Mouse (Mus musculus) heart, embryonic 14.5 days (tissue): ENCODE measurements around the gene Pnn. TPM values are rescaled to one million over a fixed set of nuclear protein-coding genes. Genes with fewer than 3 reads are reported as not detected.

Experiments
- ATAC-seq: fragments of 200-750 bp; cut with Nextera tagmentation; 2 replicates; pipeline ENCODE4 v1.8.0; 2017; ENCODE audit warnings: low read depth, moderate TSS enrichment; ENCODE audit not compliant: insufficient number of reproducible peaks, insufficient read depth, low FRiP score
- H3K27ac ChIP-seq, 2 experiments: fragments of 200-500 bp in 1 of 2; fragments of 300-500 bp in 1 of 2; sonication (generic) in 1 of 2; replicated peaks in 1 of 2; 2 replicates each; pipeline ENCODE4 v1.5.1; 2012 to 2014; ENCODE audit warnings: low read depth in 2 of 2, low read length in 2 of 2, control low read depth in 1 of 2, mild to moderate bottlenecking in 1 of 2, mixed read lengths in 1 of 2; ENCODE audit not compliant: control insufficient read depth in 1 of 2, insufficient read depth in 1 of 2
- H3K27me3 ChIP-seq: fragments of 300-500 bp; sonication (generic); 2 replicates; pipeline ENCODE4 v1.6.1; 2014; ENCODE audit warnings: mild to moderate bottlenecking, low read length, control low read depth; ENCODE audit not compliant: control insufficient read depth, insufficient read depth
- H3K36me3 ChIP-seq: fragments of 300-500 bp; sonication (generic); 2 replicates; pipeline ENCODE4 v1.6.1; 2014; ENCODE audit warnings: mild to moderate bottlenecking, control low read depth, low read length, mixed read lengths; ENCODE audit not compliant: control insufficient read depth, insufficient read depth
- H3K4me1 ChIP-seq, 2 experiments: fragments of 200-500 bp in 1 of 2; fragments of 300-500 bp in 1 of 2; sonication (generic) in 1 of 2; 2 replicates each; pipeline ENCODE4 v1.6.1; 2012 to 2014; ENCODE audit warnings: low read length in 2 of 2, control low read depth in 1 of 2, mixed read lengths in 1 of 2; ENCODE audit not compliant: control insufficient read depth in 2 of 2, insufficient read depth in 2 of 2
- H3K4me2 ChIP-seq: fragments of 300-500 bp; sonication (generic); 2 replicates; pipeline ENCODE4 v1.6.1; 2014; ENCODE audit warnings: mild to moderate bottlenecking, low read length
- H3K4me3 ChIP-seq, 2 experiments: fragments of 200-500 bp in 1 of 2; fragments of 300-500 bp in 1 of 2; sonication (generic) in 1 of 2; 2 replicates each; pipeline ENCODE4 v1.5.1; 2012 to 2014; ENCODE audit warnings: low read length in 2 of 2, mild to moderate bottlenecking in 2 of 2, control low read depth in 1 of 2, low read depth in 1 of 2, moderate library complexity in 1 of 2; ENCODE audit not compliant: control insufficient read depth in 1 of 2, insufficient read depth in 1 of 2
- H3K9ac ChIP-seq: fragments of 300-500 bp; sonication (generic); 2 replicates; pipeline ENCODE4 v1.6.1; 2014; ENCODE audit warnings: mild to moderate bottlenecking, low read length
- H3K9me3 ChIP-seq: fragments of 300-500 bp; sonication (generic); 2 replicates; pipeline ENCODE4 v1.6.1; 2016; ENCODE audit warnings: low read length, control low read depth; ENCODE audit not compliant: control insufficient read depth
- WGBS: fragments of 180-500 bp; shearing (Covaris S2); extraction: QIAGEN DNeasy Blood & Tissue Kit; methylation state at CpG from one replicate; pipeline ENCODE4 v1.1.7; 2014; 5-methylcytosine and 5-hydroxymethylcytosine counted together
- polyA plus RNA-seq: library from polyadenylated mRNA; unstranded; fragments of >200 nt; fragmentation: Nextera tagmentation; extraction: Ambion mirVana; gene quantifications from 2 replicates; pipeline ENCODE4 v1.2.1, GENCODE M21; 2014

Pnn gene
- polyA plus RNA-seq, 1 experiment from 2014 or later: 43.9 TPM

- H3K4me2 ChIP-seq: no peak overlapping the region
- no peaks in the 10 kb centered on the region for H3K9me3 ChIP-seq
- peaks cover 27% of the 10 kb centered on the region for H3K36me3 ChIP-seq
- H3K27me3 ChIP-seq: no peaks in the 10 kb centered on the region
- H3K27ac ChIP-seq: no peak overlapping the region
- no peak overlapping the region for H3K4me3 ChIP-seq
- ATAC-seq: no peak
- H3K4me1 ChIP-seq: no peaks in the 10 kb centered on the region
- WGBS: 95% methylated on average over 3 of the region's 3 CpGs
- H3K9ac ChIP-seq: no peak overlapping the region
Observed at GRCm38 (mm10) chr12:59076996-59077395, 10.3 kb downstream of the Pnn start.

- H3K4me1 ChIP-seq: no peaks in the 10 kb centered on the region
- no peak overlapping the region for H3K4me2 ChIP-seq
- no peaks in the 10 kb centered on the region for H3K27me3 ChIP-seq
- 89% methylated on average over 3 of the region's 3 CpGs for WGBS
- no peak for ATAC-seq
- H3K9ac ChIP-seq: no peak overlapping the region
- H3K27ac ChIP-seq: no peak overlapping the region
- no peak overlapping the region for H3K4me3 ChIP-seq
- H3K36me3 ChIP-seq: peaks cover 19% of the 10 kb centered on the region
- no peaks in the 10 kb centered on the region for H3K9me3 ChIP-seq
Observed at GRCm38 (mm10) chr12:59077883-59078282, 11.2 kb downstream of the Pnn start.

- no peak overlapping the region for H3K27ac ChIP-seq
- no peaks in the 10 kb centered on the region for H3K4me1 ChIP-seq
- 85% methylated on average over 4 of the region's 4 CpGs for WGBS
- no peak overlapping the region for H3K9ac ChIP-seq
- no peak for ATAC-seq
- H3K4me3 ChIP-seq: no peak overlapping the region
- no peaks in the 10 kb centered on the region for H3K9me3 ChIP-seq
- H3K36me3 ChIP-seq: peaks cover 3% of the 10 kb centered on the region; the same call in 1 of the 2 replicates
- H3K27me3 ChIP-seq: no peaks in the 10 kb centered on the region
- no peak overlapping the region for H3K4me2 ChIP-seq
Observed at GRCm38 (mm10) chr12:59080461-59080860, 13.8 kb downstream of the Pnn start.

- WGBS: 56% methylated on average over 5 of the region's 5 CpGs
- ATAC-seq: no peak
- H3K9ac ChIP-seq: no peak overlapping the region
Observed at GRCm38 (mm10) chr12:59084446-59084845, 17.8 kb downstream of the Pnn start.

GRCm38 (mm10) chr12:59086171-59086570 lies 19.5 kb downstream of the Pnn start:
- 79% methylated on average over 5 of the region's 5 CpGs for WGBS
- Histone ChIP-seq H3K27me3 (no peaks in the 10 kb centered on the region), H3K9ac (no peak overlapping the region), H3K27ac (no peak overlapping the region), H3K4me3 (no peak overlapping the region), H3K9me3 (no peaks in the 10 kb centered on the region), H3K36me3 (no peaks in the 10 kb centered on the region), H3K4me2 (no peak overlapping the region), H3K4me1 (no peaks in the 10 kb centered on the region)
- no peak for ATAC-seq

More at GRCm38 (mm10) chr12:59084446-59084845, 17.8 kb downstream of the Pnn start:
- Histone ChIP-seq H3K27ac (no peak overlapping the region), H3K4me1 (no peaks in the 10 kb centered on the region), H3K4me3 (no peak overlapping the region), H3K4me2 (no peak overlapping the region), H3K36me3 (no peaks in the 10 kb centered on the region), H3K27me3 (no peaks in the 10 kb centered on the region), H3K9me3 (no peaks in the 10 kb centered on the region)

- Histone ChIP-seq H3K9ac (no peak overlapping the region), H3K27me3 (no peaks in the 10 kb centered on the region), H3K36me3 (no peaks in the 10 kb centered on the region), H3K9me3 (no peaks in the 10 kb centered on the region), H3K4me3 (no peak overlapping the region), H3K4me2 (no peak overlapping the region), H3K27ac (no peak overlapping the region), H3K4me1 (no peaks in the 10 kb centered on the region)
- 31% methylated on average over 2 of the region's 2 CpGs for WGBS
- no peak for ATAC-seq
Observed at GRCm38 (mm10) chr12:59093543-59093942, 26.9 kb downstream of the Pnn start.

GRCm38 (mm10) chr12:59095104-59096025 lies 28.7 kb downstream of the Pnn start, which contains the start of gene Mia2:
Gene Mia2, plus strand, starts transcription at chr12:59095799.
- Histone ChIP-seq H3K36me3 (no peaks in the 10 kb centered on the region), H3K27me3 (no peaks in the 10 kb centered on the region), H3K9me3 (no peaks in the 10 kb centered on the region), H3K4me1 (no peaks in the 10 kb centered on the region), H3K27ac (no peak within 1 kb of the TSS), H3K4me3 (no peak within 1 kb of the TSS), H3K9ac (no peak within 1 kb of the TSS), H3K4me2 (no peak within 1 kb of the TSS)
- WGBS: 76% methylated on average over 19 of the region's 19 CpGs
- ATAC-seq: no peak
